Mouse (Mus musculus) heart, embryonic 12.5 days (tissue): ENCODE data around the gene Keg1. TPM values are rescaled to one million over a fixed set of nuclear protein-coding genes. Genes with fewer than 3 reads are reported as not detected.
"Not testable (repeated sequence)": the region's sequence is repeated elsewhere in the genome, so short reads cannot be mapped to it uniquely, and the experiment has no call there.

ENCODE experiments used
- ATAC-seq: fragments of 200-750 bp; cut with Nextera tagmentation; 2 replicates; pipeline ENCODE4 v1.8.0; 2017; ENCODE audit warnings: moderate TSS enrichment, moderate library complexity; ENCODE audit not compliant: insufficient number of reproducible peaks, low FRiP score
- H3K27ac ChIP-seq: fragments of 300-500 bp; sonication (generic); 2 replicates; pipeline ENCODE4 v1.5.1; 2016; ENCODE audit warnings: mild to moderate bottlenecking, moderate library complexity; ENCODE audit not compliant: poor library complexity, severe bottlenecking
- H3K27me3 ChIP-seq: fragments of 300-500 bp; sonication (generic); replicated peaks from 2 replicates; pipeline ENCODE4 v1.6.1; 2016; ENCODE audit warnings: mild to moderate bottlenecking, moderate library complexity
- H3K36me3 ChIP-seq: fragments of 300-500 bp; sonication (generic); 2 replicates; pipeline ENCODE4 v1.6.1; 2016; ENCODE audit warnings: mild to moderate bottlenecking, moderate library complexity
- H3K4me1 ChIP-seq: fragments of 300-500 bp; sonication (generic); replicated peaks from 2 replicates; pipeline ENCODE4 v1.6.1; 2016; ENCODE audit warnings: mild to moderate bottlenecking
- H3K4me2 ChIP-seq: fragments of 300-500 bp; sonication (generic); 2 replicates; pipeline ENCODE4 v1.6.1; 2016; ENCODE audit warnings: mild to moderate bottlenecking, moderate library complexity
- H3K4me3 ChIP-seq: fragments of 300-500 bp; sonication (generic); 2 replicates; pipeline ENCODE4 v1.5.1; 2016; ENCODE audit warnings: mild to moderate bottlenecking
- H3K9ac ChIP-seq: fragments of 300-500 bp; sonication (generic); 2 replicates; pipeline ENCODE4 v1.6.1; 2016; ENCODE audit warnings: mild to moderate bottlenecking, moderate library complexity
- H3K9me3 ChIP-seq: fragments of 300-500 bp; sonication (generic); replicated peaks from 2 replicates; pipeline ENCODE4 v1.6.1; 2016; ENCODE audit warnings: mild to moderate bottlenecking, moderate library complexity
- WGBS: fragments of 180-500 bp; shearing (Covaris S2); methylation state at CpG from one replicate; pipeline ENCODE4 v1.1.7; 2016; 5-methylcytosine and 5-hydroxymethylcytosine counted together
- polyA plus RNA-seq: library from polyadenylated mRNA; unstranded; fragments of >200 nt; fragmentation: Nextera tagmentation; extraction: Ambion mirVana; gene quantifications from 2 replicates; pipeline ENCODE4 v1.2.1, GENCODE M21; 2016

Gene Keg1
- polyA plus RNA-seq, 1 experiment from 2014 or later, result not detected

GRCm38 (mm10) chr19:12719189-12719588 is 23.6 kb downstream of the Keg1 start:
- no peaks in the 10 kb centered on the region for H3K27me3 ChIP-seq
- no peak overlapping the region for H3K27ac ChIP-seq
- 73% methylated on average over 6 of the region's 6 CpGs for WGBS
- no peak overlapping the region for H3K4me3 ChIP-seq
- H3K9ac ChIP-seq, result no peak overlapping the region
- ATAC-seq, result no peak
- H3K9me3 ChIP-seq, result no peaks in the 10 kb centered on the region
- no peaks in the 10 kb centered on the region for H3K4me1 ChIP-seq
- no peaks in the 10 kb centered on the region for H3K36me3 ChIP-seq
- no peak overlapping the region for H3K4me2 ChIP-seq

GRCm38 (mm10) chr19:12720463-12720862 is 24.9 kb downstream of the Keg1 start:
- Histone ChIP-seq H3K4me3 (no peak overlapping the region), H3K4me2 (no peak overlapping the region), H3K9me3 (no peaks in the 10 kb centered on the region), H3K27me3 (no peaks in the 10 kb centered on the region), H3K4me1 (no peaks in the 10 kb centered on the region), H3K36me3 (no peaks in the 10 kb centered on the region), H3K27ac (no peak overlapping the region), H3K9ac (no peak overlapping the region)
- WGBS, result 60% methylated on average over 2 of the region's 2 CpGs
- ATAC-seq, result no peak

GRCm38 (mm10) chr19:12720919-12721318 is 25.3 kb downstream of the Keg1 start:
- not testable (repeated sequence) for H3K4me3 ChIP-seq, H3K4me1 ChIP-seq, H3K9ac ChIP-seq, ATAC-seq, H3K4me2 ChIP-seq, H3K27ac ChIP-seq, H3K27me3 ChIP-seq, H3K36me3 ChIP-seq, H3K9me3 ChIP-seq
- WGBS, result 78% methylated on average over 5 of the region's 5 CpGs

GRCm38 (mm10) chr19:12721596-12721995 is 26.0 kb downstream of the Keg1 start:
- not testable (repeated sequence) for H3K27ac ChIP-seq, H3K9me3 ChIP-seq, H3K36me3 ChIP-seq, H3K4me3 ChIP-seq, H3K4me2 ChIP-seq, H3K4me1 ChIP-seq, ATAC-seq, H3K9ac ChIP-seq, H3K27me3 ChIP-seq
- WGBS, result 80% methylated on average over 7 of the region's 7 CpGs

GRCm38 (mm10) chr19:12722308-12722707 is 26.7 kb downstream of the Keg1 start:
- WGBS, result 54% methylated on average over 2 of the region's 3 CpGs
- H3K27me3 ChIP-seq, result no peaks in the 10 kb centered on the region
- no peak overlapping the region for H3K9ac ChIP-seq
- no peaks in the 10 kb centered on the region for H3K9me3 ChIP-seq
- no peaks in the 10 kb centered on the region for H3K36me3 ChIP-seq
- H3K4me2 ChIP-seq, result no peak overlapping the region
- no peak overlapping the region for H3K4me3 ChIP-seq
- no peaks in the 10 kb centered on the region for H3K4me1 ChIP-seq
- H3K27ac ChIP-seq, result no peak overlapping the region
- ATAC-seq, result no peak

- Histone ChIP-seq H3K9ac (no peak overlapping the region), H3K36me3 (no peaks in the 10 kb centered on the region), H3K4me3 (no peak overlapping the region), H3K4me2 (no peak overlapping the region), H3K27ac (no peak overlapping the region), H3K9me3 (no peaks in the 10 kb centered on the region), H3K27me3 (no peaks in the 10 kb centered on the region), H3K4me1 (no peaks in the 10 kb centered on the region)
- no peak for ATAC-seq
- 70% methylated on average over 1 of the region's 1 CpGs for WGBS
Observed at GRCm38 (mm10) chr19:12725851-12726250, 30.3 kb downstream of the Keg1 start.

GRCm38 (mm10) chr19:12731036-12731435 is 35.5 kb downstream of the Keg1 start:
- Histone ChIP-seq H3K4me2 (no peak overlapping the region), H3K9ac (no peak overlapping the region), H3K4me3 (no peak overlapping the region), H3K27me3 (no peaks in the 10 kb centered on the region), H3K9me3 (no peaks in the 10 kb centered on the region), H3K4me1 (no peaks in the 10 kb centered on the region), H3K36me3 (no peaks in the 10 kb centered on the region), H3K27ac (no peak overlapping the region)
- no peak for ATAC-seq
- 53% methylated on average over 1 of the region's 1 CpGs for WGBS

GRCm38 (mm10) chr19:12731950-12732349 is 36.4 kb downstream of the Keg1 start:
- whole genome bisulfite sequencing, result 78% methylated on average over 2 of the region's 2 CpGs
- H3K9ac ChIP-seq, result no peak overlapping the region
- no peaks in the 10 kb centered on the region for H3K36me3 ChIP-seq
- no peaks in the 10 kb centered on the region for H3K4me1 ChIP-seq
- no peaks in the 10 kb centered on the region for H3K27me3 ChIP-seq
- ATAC-seq, result no peak
- H3K4me2 ChIP-seq, result no peak overlapping the region
- H3K27ac ChIP-seq, result no peak overlapping the region
- H3K9me3 ChIP-seq, result no peaks in the 10 kb centered on the region
- H3K4me3 ChIP-seq, result no peak overlapping the region

- Histone ChIP-seq H3K27me3 (no peaks in the 10 kb centered on the region), H3K9ac (no peak overlapping the region), H3K9me3 (no peaks in the 10 kb centered on the region), H3K4me1 (no peaks in the 10 kb centered on the region), H3K36me3 (no peaks in the 10 kb centered on the region), H3K4me3 (no peak overlapping the region), H3K27ac (no peak overlapping the region), H3K4me2 (no peak overlapping the region)
- 70% methylated on average over 3 of the region's 3 CpGs for WGBS
- ATAC-seq, result no peak
Observed at GRCm38 (mm10) chr19:12756286-12756685, 60.7 kb downstream of the Keg1 start.

- Histone ChIP-seq H3K4me3 (no peak overlapping the region), H3K9me3 (no peaks in the 10 kb centered on the region), H3K27ac (no peak overlapping the region), H3K9ac (no peak overlapping the region), H3K36me3 (peaks cover 20% of the 10 kb centered on the region), H3K27me3 (no peaks in the 10 kb centered on the region), H3K4me2 (no peak overlapping the region), H3K4me1 (no peaks in the 10 kb centered on the region)
- ATAC-seq, result no peak
- WGBS, result 94% methylated on average over 1 of the region's 1 CpGs
Observed at GRCm38 (mm10) chr19:12758936-12759478, 63.4 kb downstream of the Keg1 start.

- Histone ChIP-seq H3K9me3 (no peaks in the 10 kb centered on the region), H3K4me1 (no peaks in the 10 kb centered on the region), H3K4me3 (no peak overlapping the region), H3K4me2 (no peak overlapping the region), H3K27me3 (no peaks in the 10 kb centered on the region), H3K9ac (no peak overlapping the region), H3K36me3 (peaks cover 25% of the 10 kb centered on the region), H3K27ac (no peak overlapping the region)
- WGBS, result 82% methylated on average over 2 of the region's 2 CpGs
- ATAC-seq, result no peak
Observed at GRCm38 (mm10) chr19:12759656-12760055, 64.1 kb downstream of the Keg1 start.
